Mouse (Mus musculus): ENCODE data around the gene En1.

DNA sequence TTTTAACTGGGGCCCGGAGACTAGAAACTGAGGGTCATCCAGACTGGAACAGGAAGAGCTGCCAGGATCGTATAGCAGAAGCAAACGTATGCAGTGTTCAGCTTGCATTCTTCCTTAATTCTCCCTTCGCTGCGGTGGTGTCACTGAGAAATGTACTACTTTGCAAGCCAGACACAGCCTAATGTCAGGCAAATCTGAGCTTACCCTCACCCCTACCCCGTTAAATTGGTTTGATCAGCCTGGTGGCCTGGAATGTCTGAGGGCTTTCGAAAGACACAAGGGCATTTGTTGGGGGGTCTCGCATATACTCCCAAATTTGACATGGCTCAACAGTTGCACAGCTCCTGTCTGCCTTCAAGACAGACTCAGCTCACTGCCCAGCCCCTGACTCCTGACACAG, 47.9 kb downstream of the En1 start:
- no peak for TF ChIP-seq CTCF (IDR thresholded peaks at IDR 0.05; ENCODE audit: extremely low read depth, insufficient read depth, insufficient read length, insufficient replicate concordance)
- no peak for TF ChIP-seq POLR2A (IDR thresholded peaks at IDR 0.05; ENCODE audit: low read depth, low read length)
